Mouse (Mus musculus) bone marrow, adult 2 months (tissue): Measurements from ENCODE around the gene Capn11.

Experiments
- CTCF ChIP-seq: fragments of 200-500 bp; IDR thresholded peaks from 2 replicates; pipeline ENCODE4 v1.5.1; 2011; ENCODE audit warnings: low read length, control low read depth; ENCODE audit not compliant: control insufficient read depth, insufficient read depth
- POLR2A ChIP-seq: fragments of 200-500 bp; IDR thresholded peaks from 2 replicates; pipeline ENCODE4 v1.6.1; 2011; ENCODE audit warnings: low read depth, mild to moderate bottlenecking, control low read depth, low read length, borderline replicate concordance; ENCODE audit not compliant: control insufficient read depth

DNA sequence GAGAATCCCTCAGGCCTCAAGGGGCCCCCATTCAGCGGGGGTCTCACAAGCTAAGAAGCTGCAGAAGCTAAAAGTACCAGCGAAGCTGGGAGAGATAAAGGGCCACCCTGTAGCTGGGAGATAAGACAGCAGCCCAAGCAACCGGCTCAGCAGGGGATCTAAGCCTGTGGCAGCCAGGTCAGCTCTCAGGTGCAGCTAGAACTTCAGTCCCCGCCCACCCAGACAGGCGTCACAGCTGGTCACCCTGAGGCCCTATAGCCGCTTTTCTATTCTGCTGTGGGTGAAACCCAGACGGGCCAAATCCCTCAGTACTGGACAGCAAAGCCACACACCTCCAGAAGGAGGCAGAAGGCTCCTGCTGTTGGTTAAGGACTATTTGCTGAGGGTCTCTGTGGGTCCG, 65.6 kb downstream of the Capn11 start:
- TF ChIP-seq POLR2A (no peak), CTCF (no peak)
